Mouse (Mus musculus) urinary bladder, postnatal 14 days (tissue): ENCODE data around the gene Sin3a.

Experiments used
- DNase-seq: peaks from one replicate; pipeline ENCODE4 v3.0.0; 2021; ENCODE audit warnings: low spot score

Gene Sin3a

GRCm38 (mm10) chr9:57071801-57072351 is at the start of gene Sin3a:
Gene Sin3a, plus strand, starts transcription at chr9:57072040.
- peak; percentile 74 for DNase-seq

GRCm38 (mm10) chr9:57031756-57032155 is 40.1 kb upstream of the Sin3a start:
- DNase-seq, result no peak

- DNase-seq, result peak; percentile 61
These were observed 15.6 kb upstream of the Sin3a start for GRCm38 (mm10) chr9:57056237-57056636.

- no peak for DNase-seq
These were observed 7.7 kb upstream of the Sin3a start for GRCm38 (mm10) chr9:57064164-57064563.

- DNase-seq, result no peak
These were observed 3.6 kb upstream of the Sin3a start for GRCm38 (mm10) chr9:57068266-57068665.

GRCm38 (mm10) chr9:57070262-57070661 is 1.6 kb upstream of the Sin3a start:
- DNase-seq, result no peak

- DNase-seq, result no peak
These were observed 867 bp upstream of the Sin3a start for GRCm38 (mm10) chr9:57070800-57071545.

GRCm38 (mm10) chr9:57072526-57072988 is 717 bp downstream of the Sin3a start:
- no peak for DNase-seq

GRCm38 (mm10) chr9:57072989-57073789 is 1.3 kb downstream of the Sin3a start:
- DNase-seq, result peak; percentile 98

GRCm38 (mm10) chr9:57073790-57074094 is 1.9 kb downstream of the Sin3a start:
- DNase-seq, result no peak

GRCm38 (mm10) chr9:57074171-57074821 is 2.5 kb downstream of the Sin3a start:
- DNase-seq, result peak; percentile 56

GRCm38 (mm10) chr9:57074822-57075603 is 3.2 kb downstream of the Sin3a start:
- peak; percentile 82 for DNase-seq

GRCm38 (mm10) chr9:57075681-57076381 is 4.0 kb downstream of the Sin3a start:
- DNase-seq, result peak; percentile 99

- peak; percentile 91 for DNase-seq
These were observed 5.1 kb downstream of the Sin3a start for GRCm38 (mm10) chr9:57076701-57077660.

- DNase-seq, result no peak
These were observed 10.4 kb downstream of the Sin3a start for GRCm38 (mm10) chr9:57082236-57082635.

- no peak for DNase-seq
These were observed 45.5 kb downstream of the Sin3a start for GRCm38 (mm10) chr9:57117261-57117755.

GRCm38 (mm10) chr9:57129641-57130040 is 57.8 kb downstream of the Sin3a start:
- no peak for DNase-seq

- DNase-seq, result peak; percentile 97
These were observed 59.0 kb downstream of the Sin3a start, which contains the start of gene Man2c1 for GRCm38 (mm10) chr9:57130577-57131433. Gene Man2c1, plus strand, starts transcription at chr9:57130690.

- no peak for DNase-seq
These were observed 65.4 kb downstream of the Sin3a start for GRCm38 (mm10) chr9:57137246-57137645.
